Mouse (Mus musculus) urinary bladder, postnatal 25 days (tissue): Measurements from ENCODE around the gene Sel1l3.
A peak's percentile ranks its signal among the peaks of the same experiment; 100 is the strongest.

Experiments
- DNase-seq: peaks from one replicate; pipeline ENCODE4 v3.0.0; 2022; ENCODE audit warnings: low spot score

The Sel1l3 gene

GRCm38 (mm10) chr5:53213711-53214352 is at the start of gene Sel1l3:
Sel1l3 (minus strand) TSS chr5:53213927.
- DNase-seq: peak; percentile 15

GRCm38 (mm10) chr5:53261999-53262398 is 48.3 kb upstream of the Sel1l3 start:
- no peak for DNase-seq

GRCm38 (mm10) chr5:53259894-53260293 is 46.2 kb upstream of the Sel1l3 start:
- no peak for DNase-seq

DNA sequence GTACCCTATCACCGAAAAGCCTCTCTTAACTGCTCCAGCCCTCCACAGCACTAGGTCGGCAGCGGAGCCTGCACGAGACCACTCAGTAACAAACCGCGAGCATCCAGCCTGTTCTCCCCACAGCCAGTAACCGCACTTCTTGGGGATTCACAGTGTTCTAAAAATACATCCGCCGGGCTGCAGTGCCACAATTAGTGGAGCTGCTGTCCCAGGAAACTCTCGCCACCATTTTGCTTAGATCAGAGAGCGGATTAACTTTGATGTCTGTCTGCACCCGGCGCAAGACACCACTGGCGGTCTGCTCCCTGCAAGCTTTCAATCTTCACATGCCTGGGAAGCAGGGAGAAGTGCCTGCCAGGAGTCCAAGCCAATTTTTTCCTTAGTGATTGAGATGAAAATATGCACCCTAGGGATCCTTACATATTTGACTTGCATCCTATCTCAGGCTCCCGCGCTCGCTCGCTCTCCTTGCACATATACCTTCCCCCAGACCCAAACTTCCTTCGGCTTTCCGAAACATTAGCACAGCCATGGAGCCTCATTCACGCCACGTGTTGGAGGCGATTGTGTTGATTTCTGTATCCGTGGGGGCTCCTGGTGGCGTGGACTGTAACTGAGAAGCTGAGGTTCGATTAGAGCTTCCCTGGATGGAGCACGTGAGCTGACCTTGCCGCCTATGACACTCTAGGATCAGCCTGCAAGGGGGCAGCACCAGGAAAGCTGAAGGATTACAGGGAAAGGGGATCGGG is 44.5 kb upstream of the Sel1l3 start:
- no peak for DNase-seq

DNA sequence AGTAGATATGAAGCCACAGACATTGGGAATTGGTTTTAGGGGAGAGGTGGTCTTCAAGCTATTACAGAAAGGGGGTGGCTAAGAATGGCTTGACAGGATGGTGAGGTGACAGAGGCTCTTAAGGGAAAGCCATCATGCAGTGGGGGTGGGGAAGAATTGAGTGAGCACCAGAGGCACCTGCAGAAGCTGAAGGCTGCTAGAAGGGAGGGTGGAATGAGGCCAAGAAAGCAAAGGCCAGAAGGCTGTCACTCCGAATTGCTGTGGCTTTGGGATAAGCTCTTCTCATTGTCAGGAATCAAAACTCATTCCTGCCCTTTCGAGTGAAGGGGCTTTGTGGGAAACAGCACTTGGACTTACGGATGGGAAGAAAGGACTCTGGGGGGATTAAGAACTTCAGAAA is 41.1 kb upstream of the Sel1l3 start:
- no peak for DNase-seq

DNA sequence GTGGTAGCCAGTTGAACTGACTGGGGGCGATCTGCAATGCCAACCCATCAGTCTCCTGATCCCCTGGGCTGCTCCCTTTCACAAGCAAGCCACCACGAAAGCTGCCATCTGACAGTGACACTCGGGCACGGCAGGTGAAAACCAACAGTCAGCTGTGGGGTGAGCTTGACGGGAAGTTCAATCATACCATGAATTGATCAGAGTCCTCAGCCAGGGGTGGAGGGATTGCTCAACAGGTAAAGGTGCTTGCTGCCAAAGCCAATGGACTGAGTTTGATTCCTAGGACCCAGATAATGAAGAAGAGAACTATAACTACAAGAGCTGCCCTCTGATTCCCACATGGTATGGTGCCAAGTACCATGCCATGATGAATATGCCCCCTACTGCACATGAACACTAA is 40.4 kb upstream of the Sel1l3 start:
- no peak for DNase-seq

DNA sequence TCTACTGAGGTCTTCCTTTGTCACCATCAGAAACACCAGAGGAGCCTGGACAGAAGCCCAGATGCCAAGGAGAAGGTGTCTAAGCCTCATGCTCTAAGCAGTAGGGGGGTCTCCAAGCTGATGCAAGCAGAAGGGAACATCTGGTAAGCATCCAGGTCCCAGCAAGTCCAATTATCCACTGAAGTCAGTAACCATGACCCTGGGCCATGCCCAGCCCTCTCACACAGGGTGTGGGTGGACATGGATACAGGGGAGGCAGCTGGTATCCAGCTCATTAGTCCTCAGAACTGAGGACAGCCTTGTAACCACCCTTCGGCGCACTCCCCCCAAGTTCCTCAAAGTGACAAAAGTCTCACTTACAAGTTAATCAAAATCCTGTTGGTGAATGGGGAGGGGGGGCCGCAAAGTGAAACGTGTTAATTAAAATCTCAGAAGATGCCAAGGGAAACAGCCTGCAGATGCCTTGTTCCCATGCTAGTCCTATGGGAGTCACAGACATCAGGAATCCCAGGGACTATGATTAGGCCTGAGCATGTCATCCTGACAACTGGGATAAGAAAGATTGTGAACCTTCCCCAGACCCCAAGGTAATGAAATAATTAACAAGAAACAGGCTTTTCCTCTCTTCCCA is 35.8 kb upstream of the Sel1l3 start:
- DNase-seq: no peak

- no peak for DNase-seq
Observed at GRCm38 (mm10) chr5:53248499-53248898, 34.8 kb upstream of the Sel1l3 start.

GRCm38 (mm10) chr5:53243933-53244332 is 30.2 kb upstream of the Sel1l3 start:
- no peak for DNase-seq

DNA sequence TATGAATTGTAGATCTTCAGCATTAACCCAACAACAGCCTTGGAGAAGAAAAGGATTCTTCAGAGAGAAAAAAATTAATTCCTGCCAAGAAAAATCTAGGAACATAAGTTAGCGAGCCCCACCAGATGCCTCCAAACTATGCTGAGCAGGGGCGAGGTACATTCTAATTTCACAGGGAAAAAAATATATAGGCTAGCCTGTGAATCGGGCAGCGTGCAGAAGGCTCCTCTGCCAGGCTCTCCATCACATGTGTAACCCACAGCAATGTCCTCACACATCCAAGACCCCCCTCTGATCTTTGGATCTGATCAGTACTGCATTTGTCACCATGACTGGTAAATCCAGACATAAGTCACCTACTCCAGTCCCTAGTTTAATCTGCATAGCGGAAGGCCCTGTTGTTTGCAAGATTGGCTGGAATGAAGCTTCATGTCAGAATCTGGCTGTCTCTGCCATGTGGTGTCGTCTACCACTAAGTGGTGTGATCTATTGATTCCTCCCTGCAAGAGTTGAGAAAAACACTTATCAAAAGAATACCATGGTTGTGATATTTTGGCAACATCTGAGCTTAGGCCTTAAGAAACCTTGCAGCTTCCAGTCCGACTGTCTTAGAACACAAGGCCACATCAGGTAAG is 29.3 kb upstream of the Sel1l3 start:
- no peak for DNase-seq

DNA sequence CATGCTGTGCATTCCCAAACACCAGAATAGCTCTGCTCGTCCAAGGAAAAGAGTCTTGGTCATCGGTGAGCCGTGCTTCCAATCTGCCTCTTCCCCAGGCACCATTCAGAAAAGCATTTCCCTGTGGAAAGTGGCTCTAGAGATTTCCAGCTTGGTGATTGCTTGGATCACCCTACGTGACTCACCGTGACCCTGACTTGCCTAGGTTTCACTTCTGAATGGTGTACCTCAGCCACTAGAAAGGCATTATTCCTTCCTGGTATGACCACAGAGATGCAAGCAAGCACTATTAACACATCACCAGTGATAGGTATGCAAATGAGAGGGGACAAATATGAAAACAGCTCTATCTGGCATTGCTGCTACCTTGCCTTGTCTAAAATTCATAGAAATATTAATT is 28.2 kb upstream of the Sel1l3 start:
- no peak for DNase-seq

DNA sequence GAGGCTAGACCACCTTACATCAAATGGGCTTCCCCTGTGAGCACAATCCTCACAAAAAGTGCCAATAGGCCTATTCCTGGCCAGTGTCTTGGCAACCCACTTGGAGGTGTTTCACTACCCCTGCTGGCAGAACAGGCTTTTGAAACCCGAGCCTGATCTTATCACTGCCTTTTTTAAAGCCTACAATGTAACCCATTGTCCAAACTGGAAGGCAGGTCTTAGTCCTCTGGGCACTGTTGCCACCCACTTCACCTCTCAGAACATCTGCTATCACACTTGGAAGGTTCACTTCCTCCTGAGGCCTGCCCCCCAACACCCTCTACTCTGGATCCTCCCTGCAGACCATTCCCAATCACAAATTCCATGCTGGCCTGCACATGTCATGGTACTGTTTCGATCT is 27.4 kb upstream of the Sel1l3 start:
- no peak for DNase-seq

DNA sequence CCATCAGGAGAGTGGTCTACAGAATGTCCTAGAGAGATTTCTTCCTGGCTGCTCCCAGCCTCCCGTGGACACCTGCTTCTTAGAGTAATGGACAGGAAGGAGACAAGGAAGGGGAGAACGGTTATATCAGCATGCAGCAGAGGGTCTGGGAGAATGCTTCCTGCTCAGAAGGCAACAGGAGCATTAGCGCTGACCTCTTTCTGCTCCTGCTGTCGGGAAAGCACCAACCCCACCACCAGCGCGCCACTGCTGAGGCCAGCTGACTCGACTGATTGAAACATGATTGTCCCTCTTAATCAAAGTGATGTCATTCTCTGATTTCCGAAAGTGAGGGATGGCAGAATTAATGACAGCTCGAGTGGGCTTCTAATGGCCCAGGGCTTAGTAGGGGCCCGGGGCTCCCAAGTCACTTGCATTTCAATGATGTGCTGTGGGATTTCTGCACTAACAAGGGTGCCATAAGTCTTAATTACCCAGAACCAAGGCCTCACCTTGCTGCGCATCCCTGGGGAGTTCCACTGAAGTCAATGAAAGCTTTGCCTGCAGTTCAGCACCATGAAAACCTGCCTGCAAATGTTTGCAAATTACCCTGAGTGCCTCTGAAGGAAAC is 26.2 kb upstream of the Sel1l3 start:
- DNase-seq: no peak

DNA sequence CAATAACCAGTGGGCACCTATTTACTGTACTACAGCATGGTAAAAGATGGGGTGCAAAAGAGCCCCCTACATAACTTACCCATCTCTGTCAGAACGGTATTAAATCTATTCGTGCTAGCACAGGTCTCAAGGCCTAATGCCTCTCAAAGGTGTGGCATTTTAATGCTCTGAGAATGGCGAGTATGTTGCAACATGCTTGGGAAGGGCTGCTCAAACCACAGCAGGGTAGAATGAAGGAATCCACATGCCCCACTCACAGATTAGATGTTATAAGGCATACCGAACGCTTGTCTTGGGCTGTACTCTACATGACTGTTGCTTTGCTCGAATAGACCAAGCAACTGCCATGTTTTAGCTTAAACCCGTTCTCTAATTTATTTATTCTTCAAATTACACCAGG is 25.5 kb upstream of the Sel1l3 start:
- DNase-seq: no peak

- DNase-seq: no peak
Observed at GRCm38 (mm10) chr5:53238761-53239160, 25.0 kb upstream of the Sel1l3 start.

DNA sequence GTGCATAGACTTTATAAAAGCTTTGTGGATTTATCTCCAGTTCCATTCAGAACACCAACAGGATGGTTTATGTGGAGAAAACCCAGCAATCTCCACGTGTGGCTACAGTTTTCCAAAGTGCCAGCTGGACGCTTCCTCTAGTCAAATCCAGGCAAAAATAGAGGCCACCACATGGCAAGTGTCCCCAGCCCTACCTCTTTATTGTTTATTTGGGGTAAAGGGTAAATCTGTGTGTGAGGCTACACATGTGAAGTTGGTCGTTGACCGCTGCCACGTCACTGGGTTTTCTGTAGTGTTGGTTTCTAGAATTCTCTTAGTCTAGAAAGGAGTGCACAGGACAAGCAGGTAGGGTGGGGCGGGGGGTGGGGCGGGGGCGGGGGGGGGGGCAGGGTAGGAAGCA is 23.0 kb upstream of the Sel1l3 start:
- no peak for DNase-seq

DNA sequence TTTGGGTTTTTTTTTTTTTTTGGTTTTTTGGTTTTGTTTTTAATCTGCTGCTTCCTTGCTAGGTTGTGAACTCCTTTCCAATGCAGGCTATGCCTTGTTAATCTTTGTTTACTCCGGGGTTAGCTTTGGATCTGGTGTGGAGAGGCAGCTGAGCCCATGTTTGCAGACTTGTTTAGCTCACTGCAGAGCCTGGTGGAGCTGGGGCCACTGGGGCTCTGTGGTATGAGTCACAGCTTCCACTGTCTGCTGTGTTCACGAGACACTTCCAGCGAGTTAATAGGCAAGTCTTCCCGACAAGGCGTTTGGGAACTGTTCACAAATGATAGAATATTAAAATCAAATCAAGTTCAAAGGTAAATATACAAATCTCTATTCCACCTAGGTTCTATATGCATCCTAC is 22.4 kb upstream of the Sel1l3 start:
- DNase-seq: no peak

GRCm38 (mm10) chr5:53235551-53235950 is 21.8 kb upstream of the Sel1l3 start:
- no peak for DNase-seq

DNA sequence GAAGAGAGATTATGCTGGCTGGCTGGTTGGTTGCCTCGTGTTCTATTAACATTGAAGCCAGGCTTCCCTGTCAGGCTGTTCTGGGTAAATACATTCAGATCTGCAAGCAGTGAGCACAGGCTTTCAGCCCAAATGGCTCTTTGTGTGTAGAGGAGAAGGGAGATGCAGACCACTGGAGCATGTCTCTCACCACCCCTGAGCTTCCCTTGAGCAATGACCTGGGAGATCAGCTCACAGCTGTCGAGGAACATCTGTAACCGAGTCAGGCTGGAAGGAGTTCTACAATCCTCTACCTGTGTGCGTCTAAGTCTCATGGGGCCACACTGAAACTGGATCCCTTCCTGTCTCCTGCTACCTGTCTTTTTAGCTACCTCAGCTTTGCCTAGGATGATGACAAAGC is 16.8 kb upstream of the Sel1l3 start:
- no peak for DNase-seq

- DNase-seq: no peak
Observed at GRCm38 (mm10) chr5:53225434-53225833, 11.7 kb upstream of the Sel1l3 start.

- no peak for DNase-seq
Observed at GRCm38 (mm10) chr5:53214801-53215200, 1.1 kb upstream of the Sel1l3 start.

DNA sequence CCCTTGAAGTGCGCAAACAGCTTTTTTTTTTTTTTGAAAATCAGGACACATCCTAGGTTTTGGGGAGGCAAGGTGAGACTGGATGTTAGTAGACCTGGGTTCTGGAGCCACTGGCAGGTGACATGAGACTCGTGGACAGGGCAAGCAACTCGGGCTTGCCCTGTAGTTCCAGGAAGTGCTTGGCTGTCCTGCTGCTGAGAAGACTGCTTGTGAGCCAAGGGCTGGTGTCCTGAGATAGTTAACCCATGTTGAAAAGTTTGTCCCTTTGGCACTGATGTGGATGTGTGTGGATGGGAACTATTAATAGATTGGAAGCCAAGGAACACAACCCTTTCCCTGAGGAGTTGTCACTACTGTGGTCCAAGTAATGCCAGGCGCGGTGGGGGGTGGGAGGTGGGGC is 635 bp upstream of the Sel1l3 start:
- DNase-seq: no peak
